Mouse (Mus musculus) ES-CJ7 (cell line): ENCODE measurements around the gene Spice1.

ENCODE experiments used
- DNase-seq: peaks from one replicate; pipeline ENCODE4 v3.0.0; 2011; ENCODE audit warnings: low read depth, low spot score

Spice1 gene

GRCm38 (mm10) chr16:44365522-44365921 lies 18.6 kb downstream of the Spice1 start:
- DNase-seq = no peak

- DNase-seq = no peak
Observed at GRCm38 (mm10) chr16:44375459-44375858, 28.5 kb downstream of the Spice1 start.

GRCm38 (mm10) chr16:44380006-44380405 lies 33.1 kb downstream of the Spice1 start:
- no peak for DNase-seq

- no peak for DNase-seq
Observed at GRCm38 (mm10) chr16:44381578-44381977, 34.7 kb downstream of the Spice1 start.

- DNase-seq = peak; percentile 56
Observed at GRCm38 (mm10) chr16:44383549-44383948, 36.6 kb downstream of the Spice1 start.

- DNase-seq = no peak
Observed at GRCm38 (mm10) chr16:44384251-44384650, 37.3 kb downstream of the Spice1 start.

GRCm38 (mm10) chr16:44391877-44392548 lies 45.1 kb downstream of the Spice1 start:
- DNase-seq = peak; percentile 87

GRCm38 (mm10) chr16:44394577-44395243 lies 47.8 kb downstream of the Spice1 start, which contains the start of gene Cfap44:
Gene Cfap44 (plus strand): TSS chr16:44394796.
- DNase-seq = peak; percentile 97

- no peak for DNase-seq
Observed at GRCm38 (mm10) chr16:44404933-44405332, 58.0 kb downstream of the Spice1 start.

- no peak for DNase-seq
Observed at GRCm38 (mm10) chr16:44407211-44407610, 60.3 kb downstream of the Spice1 start.

GRCm38 (mm10) chr16:44408290-44408689 lies 61.4 kb downstream of the Spice1 start:
- no peak for DNase-seq

- no peak for DNase-seq
Observed at GRCm38 (mm10) chr16:44410176-44410575, 63.3 kb downstream of the Spice1 start.

GRCm38 (mm10) chr16:44417596-44417995 lies 70.7 kb downstream of the Spice1 start:
- no peak for DNase-seq

GRCm38 (mm10) chr16:44421735-44422134 lies 74.8 kb downstream of the Spice1 start:
- no peak for DNase-seq

- DNase-seq = no peak
Observed at GRCm38 (mm10) chr16:44423499-44423898, 76.6 kb downstream of the Spice1 start.

GRCm38 (mm10) chr16:44428456-44428855 lies 81.5 kb downstream of the Spice1 start:
- DNase-seq = no peak

GRCm38 (mm10) chr16:44430021-44430420 lies 83.1 kb downstream of the Spice1 start:
- peak; percentile 69 for DNase-seq

GRCm38 (mm10) chr16:44434931-44435330 lies 88.0 kb downstream of the Spice1 start:
- no peak for DNase-seq

GRCm38 (mm10) chr16:44435481-44435880 lies 88.6 kb downstream of the Spice1 start:
- DNase-seq = peak; percentile 58
